Mouse (Mus musculus): ENCODE results near the gene Il17rb.

DNA sequence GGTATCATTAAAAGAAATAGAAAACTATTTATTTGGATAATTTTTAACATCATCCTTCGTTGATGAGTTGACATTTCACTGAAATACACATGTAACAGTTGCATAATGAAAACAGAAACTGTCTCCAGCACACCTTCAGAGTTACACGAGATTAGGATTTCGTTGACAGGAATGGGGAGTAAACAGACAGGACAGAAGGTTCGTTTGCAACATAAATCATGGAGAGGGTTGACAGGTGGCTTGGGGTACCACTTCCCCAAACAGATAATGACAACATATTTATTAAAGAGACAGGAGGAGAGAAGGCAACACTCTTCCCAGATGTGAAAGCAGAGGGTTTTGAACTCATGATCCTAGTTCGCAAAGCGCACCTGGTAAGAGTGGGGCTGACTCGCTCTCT lies 46.2 kb upstream of the Il17rb start:
- no peak for TF ChIP-seq POLR2A (IDR thresholded peaks at IDR 0.05; ENCODE audit: low read depth, low read length)
- TF ChIP-seq CTCF (IDR thresholded peaks at IDR 0.05; ENCODE audit: extremely low read depth, insufficient read depth, insufficient read length, insufficient replicate concordance): no peak
